Mouse (Mus musculus) embryonic facial prominence, embryonic 12.5 days (tissue): ENCODE data around the gene Ces2e. TPM values are rescaled to one million over a fixed set of nuclear protein-coding genes. Genes with fewer than 3 reads are reported as not detected.
"Not testable (repeated sequence)": the region's sequence is repeated elsewhere in the genome, so short reads cannot be mapped to it uniquely, and the experiment has no call there.

Experiments used
- ATAC-seq: fragments of 200-750 bp; cut with Nextera tagmentation; 2 replicates; pipeline ENCODE4 v1.8.0; 2017; ENCODE audit not compliant: insufficient number of reproducible peaks, insufficient read depth, low FRiP score, low TSS enrichment
- H3K27ac ChIP-seq: fragments of 300-500 bp; sonication (generic); 2 replicates; pipeline ENCODE4 v1.5.1; 2016; ENCODE audit warnings: mild to moderate bottlenecking
- H3K27me3 ChIP-seq: fragments of 300-500 bp; sonication (generic); 2 replicates; pipeline ENCODE4 v1.6.1; 2016; ENCODE audit warnings: mild to moderate bottlenecking, moderate library complexity
- H3K36me3 ChIP-seq: fragments of 300-500 bp; sonication (generic); 2 replicates; pipeline ENCODE4 v1.6.1; 2016; ENCODE audit warnings: mild to moderate bottlenecking
- H3K4me1 ChIP-seq: fragments of 300-500 bp; sonication (generic); 2 replicates; pipeline ENCODE4 v1.6.1; 2016
- H3K4me2 ChIP-seq: fragments of 300-500 bp; sonication (generic); replicated peaks from 2 replicates; pipeline ENCODE4 v1.6.1; 2016; ENCODE audit warnings: mild to moderate bottlenecking, moderate library complexity
- H3K4me3 ChIP-seq: fragments of 300-500 bp; sonication (generic); 2 replicates; pipeline ENCODE4 v1.5.1; 2016; ENCODE audit warnings: mild to moderate bottlenecking
- H3K9ac ChIP-seq: fragments of 300-500 bp; sonication (generic); 2 replicates; pipeline ENCODE4 v1.6.1; 2016; ENCODE audit warnings: mild to moderate bottlenecking, moderate library complexity
- H3K9me3 ChIP-seq: fragments of 300-500 bp; sonication (generic); 2 replicates; pipeline ENCODE4 v1.6.1; 2016; ENCODE audit warnings: mild to moderate bottlenecking, moderate library complexity
- WGBS: fragments of 180-500 bp; shearing (Covaris S2); methylation state at CpG from one replicate; pipeline ENCODE4 v1.1.7; 2016; 5-methylcytosine and 5-hydroxymethylcytosine counted together
- polyA plus RNA-seq: library from polyadenylated mRNA; unstranded; fragments of >200 nt; fragmentation: Nextera tagmentation; extraction: Ambion mirVana; gene quantifications from 2 replicates; pipeline ENCODE4 v1.2.1, GENCODE M21; 2016

Ces2e gene
- not detected in 2 replicates for polyA plus RNA-seq

DNA sequence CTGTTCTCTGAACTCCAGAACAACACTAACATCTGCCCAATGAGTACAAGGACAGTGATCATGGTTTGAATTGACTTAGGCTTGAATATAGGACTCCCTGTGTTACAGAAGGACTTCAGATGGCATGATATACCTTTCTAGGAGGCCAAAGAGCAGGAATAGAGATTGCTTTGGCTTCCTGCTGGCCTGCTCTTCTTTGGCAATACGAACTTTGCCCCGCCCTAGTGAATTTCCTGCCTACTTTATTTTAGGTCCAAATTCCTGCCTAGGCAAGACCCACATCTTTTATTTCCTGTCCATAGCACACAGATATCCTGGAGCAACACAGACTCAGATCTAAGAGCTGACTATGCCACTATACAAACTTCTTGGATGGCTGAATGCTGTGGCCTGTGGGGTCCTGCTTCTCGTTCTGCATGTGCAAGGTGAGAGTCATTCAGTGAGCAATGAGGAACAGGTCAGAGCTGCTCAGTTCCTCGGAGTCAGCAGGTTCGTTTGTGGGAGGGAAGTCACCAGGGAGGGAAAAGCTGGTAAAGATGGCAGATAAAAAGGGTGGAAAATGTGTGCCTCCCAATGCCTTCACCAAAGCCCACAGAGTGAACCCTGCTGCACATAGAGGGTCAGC is at the start of gene Ces2e:
Gene Ces2e, plus strand, starts transcription at position 289 of the 625 bp plus-strand sequence.
- Histone ChIP-seq H3K4me1 (no peaks in the 10 kb centered on the region), H3K9me3 (no peaks in the 10 kb centered on the region), H3K27me3 (no peaks in the 10 kb centered on the region), H3K36me3 (no peaks in the 10 kb centered on the region), H3K4me3 (no peak within 1 kb of the TSS), H3K9ac (no peak within 1 kb of the TSS), H3K4me2 (no peak within 1 kb of the TSS), H3K27ac (no peak within 1 kb of the TSS)
- ATAC-seq: no peak
- whole genome bisulfite sequencing: 72% methylated on average over 5 of the region's 5 CpGs

DNA sequence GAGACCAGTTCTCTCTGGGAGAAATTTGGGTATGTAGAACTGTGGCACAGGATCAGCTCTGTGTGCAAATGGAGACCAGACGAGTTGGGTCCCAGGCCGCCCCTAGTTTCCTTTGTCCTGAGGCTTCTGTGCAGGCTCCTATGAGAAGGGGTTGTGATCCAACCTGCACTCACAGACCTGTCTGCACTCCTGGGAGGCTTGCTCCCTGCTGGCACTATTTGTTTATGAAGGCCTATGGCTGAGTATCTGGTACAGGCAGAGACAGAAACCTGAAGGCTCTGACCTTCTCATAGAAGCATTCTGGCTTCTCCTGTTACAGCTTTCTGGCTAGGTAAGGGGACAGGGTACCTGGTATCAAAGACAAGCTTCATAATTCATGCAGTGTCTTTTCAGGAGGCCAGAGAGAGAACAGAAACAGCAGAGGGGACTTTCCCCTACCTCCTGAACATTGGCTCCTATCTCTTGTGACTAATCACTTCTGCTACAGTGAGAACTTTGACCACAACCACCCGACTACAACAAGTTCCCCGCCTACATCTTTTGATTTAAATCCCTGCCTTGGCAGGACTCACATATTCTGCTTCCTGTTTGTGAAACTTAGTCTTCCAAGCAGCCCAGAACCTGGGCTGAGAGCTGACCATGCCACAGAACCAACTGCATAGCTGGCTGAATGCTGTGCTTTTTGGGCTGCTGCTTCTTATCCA is 39.7 kb upstream of the Ces2e start:
- not testable (repeated sequence) for H3K36me3 ChIP-seq, H3K9me3 ChIP-seq, H3K4me2 ChIP-seq, H3K27ac ChIP-seq, H3K4me3 ChIP-seq, H3K27me3 ChIP-seq, H3K4me1 ChIP-seq, H3K9ac ChIP-seq, ATAC-seq
- WGBS: no CpG with 5 or more reads among the region's 4 CpGs

DNA sequence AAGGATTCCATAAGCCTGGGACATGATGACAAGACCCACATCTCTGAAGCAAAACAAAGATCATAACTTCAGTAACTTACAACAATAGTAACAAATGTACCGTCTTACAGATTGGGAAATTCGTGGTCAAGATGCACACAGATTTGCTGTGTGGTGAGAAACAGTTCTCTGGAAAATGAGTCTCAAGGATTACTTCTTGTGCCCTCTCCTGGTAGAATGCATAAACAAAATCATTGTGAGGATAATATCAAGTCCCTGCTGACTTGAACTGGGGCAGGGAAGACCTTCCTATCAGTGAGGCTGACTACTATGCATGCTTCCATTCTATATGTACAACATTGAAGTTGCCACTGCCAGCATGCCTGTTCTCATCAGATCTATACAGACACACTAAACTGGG is 24.3 kb upstream of the Ces2e start:
- no peak overlapping the region for H3K4me3 ChIP-seq
- no peaks in the 10 kb centered on the region for H3K9me3 ChIP-seq
- H3K27me3 ChIP-seq: no peaks in the 10 kb centered on the region
- no peak for ATAC-seq
- 87% methylated on average over 2 of the region's 2 CpGs for WGBS
- H3K4me2 ChIP-seq: no peak overlapping the region
- H3K4me1 ChIP-seq: no peaks in the 10 kb centered on the region
- H3K27ac ChIP-seq: no peak overlapping the region
- H3K9ac ChIP-seq: no peak overlapping the region
- no peaks in the 10 kb centered on the region for H3K36me3 ChIP-seq

DNA sequence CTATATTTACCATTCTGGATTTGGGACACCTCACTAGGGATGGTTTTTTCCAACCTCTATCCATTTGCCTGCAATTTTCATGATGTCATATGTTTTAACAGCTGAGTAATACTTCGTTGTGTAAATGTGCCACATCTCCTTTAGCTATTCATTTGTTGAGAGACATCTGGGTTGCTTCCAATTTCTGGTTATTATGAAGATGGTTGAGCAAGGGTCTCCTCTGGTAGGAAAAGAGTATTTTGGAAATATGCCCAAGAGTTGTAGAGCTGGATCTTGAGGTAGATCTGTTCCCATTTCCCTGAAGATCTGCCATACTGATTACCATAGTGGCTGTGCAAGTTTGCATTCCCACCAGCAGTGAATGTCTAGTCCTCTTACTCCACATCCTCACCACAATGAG is 18.9 kb upstream of the Ces2e start:
- no peak overlapping the region for H3K27ac ChIP-seq
- no peak for ATAC-seq
- H3K4me2 ChIP-seq: no peak overlapping the region
- H3K27me3 ChIP-seq: no peaks in the 10 kb centered on the region
- H3K9me3 ChIP-seq: no peaks in the 10 kb centered on the region
- no peak overlapping the region for H3K4me3 ChIP-seq
- H3K9ac ChIP-seq: no peak overlapping the region
- 62% methylated on average over 1 of the region's 1 CpGs for WGBS
- no peaks in the 10 kb centered on the region for H3K36me3 ChIP-seq
- no peaks in the 10 kb centered on the region for H3K4me1 ChIP-seq

DNA sequence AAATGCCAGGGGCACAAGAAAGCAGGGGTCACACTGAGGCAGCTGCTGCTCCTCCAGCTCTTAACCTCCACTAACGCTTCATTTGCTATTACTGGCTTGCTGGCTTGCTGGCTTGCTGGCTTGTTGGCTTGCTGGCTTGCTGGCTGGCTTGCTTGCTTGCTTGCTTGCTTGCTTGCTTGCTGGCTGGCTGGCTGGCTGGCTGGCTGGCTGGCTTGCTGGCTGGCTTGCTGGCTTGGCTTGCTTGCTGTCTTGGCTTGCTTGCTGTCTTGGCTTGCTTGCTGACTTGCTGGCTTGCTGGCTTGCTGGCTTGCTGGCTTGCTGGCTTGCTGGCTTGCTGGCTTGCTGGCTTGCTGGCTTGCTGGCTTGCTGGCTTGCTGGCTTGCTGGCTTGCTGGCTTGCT is 17.0 kb upstream of the Ces2e start:
- not testable (repeated sequence) for H3K4me2 ChIP-seq, H3K9me3 ChIP-seq, H3K9ac ChIP-seq, ATAC-seq, H3K36me3 ChIP-seq, H3K4me1 ChIP-seq, H3K4me3 ChIP-seq, H3K27ac ChIP-seq, H3K27me3 ChIP-seq
- 75% methylated on average over 1 of the region's 1 CpGs for WGBS

DNA sequence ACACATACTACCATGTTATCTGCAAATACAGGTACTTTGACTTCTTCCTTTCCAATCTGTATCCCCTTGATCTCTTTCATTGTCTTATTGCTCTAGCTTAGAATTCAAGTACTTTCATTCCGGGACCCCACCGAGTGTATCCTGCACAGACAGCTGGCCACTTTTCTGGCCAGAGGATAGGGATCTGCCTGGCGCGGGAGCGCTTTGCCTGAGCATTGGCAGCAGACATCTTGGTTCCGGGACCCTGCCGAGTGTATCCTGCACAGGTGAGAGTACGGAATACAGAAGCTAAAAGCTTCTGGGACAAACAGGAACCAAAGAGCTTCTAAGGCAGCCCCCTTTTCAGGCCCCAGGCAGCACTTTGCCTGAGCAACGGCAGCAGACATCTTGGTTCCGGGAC is 16.4 kb upstream of the Ces2e start:
- not testable (repeated sequence) for H3K27me3 ChIP-seq, H3K27ac ChIP-seq, ATAC-seq, H3K4me1 ChIP-seq, H3K9me3 ChIP-seq, H3K9ac ChIP-seq, H3K36me3 ChIP-seq, H3K4me2 ChIP-seq, H3K4me3 ChIP-seq
- WGBS: 94% methylated on average over 10 of the region's 10 CpGs

DNA sequence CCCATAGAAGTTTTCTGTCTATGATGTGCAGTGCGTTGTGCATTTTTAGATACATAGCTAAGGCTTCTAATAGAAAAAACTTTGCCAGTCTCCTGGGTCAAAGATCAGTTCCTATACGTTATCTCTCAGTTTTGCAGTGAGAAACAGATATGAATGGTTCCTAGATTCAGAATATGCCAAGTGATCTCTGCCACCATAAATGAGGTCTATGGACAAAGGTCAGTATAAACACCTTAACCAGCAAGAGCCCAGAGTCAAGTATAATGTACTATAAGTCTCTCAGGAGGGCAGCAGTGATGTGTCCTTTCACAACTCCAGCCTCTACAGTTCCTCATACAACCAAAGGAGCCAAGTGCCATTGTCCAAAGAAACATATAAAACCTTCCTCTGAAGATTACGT is 1.2 kb downstream of the Ces2e start:
- no peak overlapping the region for H3K9ac ChIP-seq
- H3K4me2 ChIP-seq: no peak overlapping the region
- no peak overlapping the region for H3K4me3 ChIP-seq
- H3K9me3 ChIP-seq: no peaks in the 10 kb centered on the region
- ATAC-seq: no peak
- H3K4me1 ChIP-seq: no peaks in the 10 kb centered on the region
- H3K36me3 ChIP-seq: no peaks in the 10 kb centered on the region
- 86% methylated on average over 3 of the region's 3 CpGs for WGBS
- no peaks in the 10 kb centered on the region for H3K27me3 ChIP-seq
- H3K27ac ChIP-seq: no peak overlapping the region

DNA sequence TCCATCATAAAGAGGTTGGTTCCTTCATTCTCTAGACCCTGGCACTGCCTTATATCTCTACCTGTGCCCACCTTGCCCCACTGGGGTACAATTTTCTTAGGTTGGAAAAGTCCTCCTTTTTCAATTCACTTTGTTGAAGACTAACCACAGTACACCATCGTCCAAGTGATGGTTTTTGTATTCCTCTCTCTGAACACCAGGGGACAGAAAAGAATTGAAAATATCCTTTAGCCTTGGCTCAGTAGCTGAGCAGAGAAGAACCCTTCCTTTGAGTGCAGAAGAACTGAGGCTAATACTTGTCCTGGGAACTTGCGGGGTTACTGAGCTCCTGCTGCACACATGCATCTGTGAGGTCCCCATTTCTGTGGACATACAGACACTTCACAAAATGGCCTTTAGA is 18.6 kb downstream of the Ces2e start:
- H3K9ac ChIP-seq: no peak overlapping the region
- WGBS: 77% methylated on average over 2 of the region's 2 CpGs
- H3K27ac ChIP-seq: no peak overlapping the region
- no peak overlapping the region for H3K4me3 ChIP-seq
- no peaks in the 10 kb centered on the region for H3K36me3 ChIP-seq
- no peak overlapping the region for H3K4me2 ChIP-seq
- ATAC-seq: no peak
- no peaks in the 10 kb centered on the region for H3K4me1 ChIP-seq
- H3K9me3 ChIP-seq: no peaks in the 10 kb centered on the region
- H3K27me3 ChIP-seq: no peaks in the 10 kb centered on the region

DNA sequence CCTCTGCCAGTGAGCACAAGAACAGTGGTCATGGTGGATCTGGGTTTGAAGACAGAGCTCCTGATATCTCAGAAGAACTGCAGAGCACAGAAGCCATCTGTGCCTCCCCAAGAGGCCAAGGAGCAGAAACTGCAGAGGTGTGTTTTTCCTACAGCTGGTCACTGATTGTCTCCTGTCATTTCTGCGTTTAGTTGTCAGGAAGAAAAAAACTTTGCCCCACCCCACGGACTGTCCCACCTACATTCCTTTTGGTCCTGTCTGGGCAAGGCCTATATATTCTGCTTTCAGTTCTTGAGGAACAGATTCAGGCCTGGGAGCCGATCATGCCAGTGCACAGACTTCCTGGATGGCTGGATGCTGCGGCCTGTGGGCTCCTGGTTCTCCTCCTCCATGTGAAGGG is 21.0 kb downstream of the Ces2e start, which contains the start of gene Ces2f:
Gene Ces2f, plus strand, starts transcription at position 301 of the 400 bp plus-strand sequence.
- no peak within 1 kb of the TSS for H3K4me2 ChIP-seq
- H3K36me3 ChIP-seq: no peaks in the 10 kb centered on the region
- H3K9me3 ChIP-seq: no peaks in the 10 kb centered on the region
- no peak within 1 kb of the TSS for H3K9ac ChIP-seq
- H3K27me3 ChIP-seq: no peaks in the 10 kb centered on the region
- no peak within 1 kb of the TSS for H3K27ac ChIP-seq
- no peaks in the 10 kb centered on the region for H3K4me1 ChIP-seq
- ATAC-seq: no peak
- 77% methylated on average over 4 of the region's 4 CpGs for WGBS
- no peak within 1 kb of the TSS for H3K4me3 ChIP-seq

DNA sequence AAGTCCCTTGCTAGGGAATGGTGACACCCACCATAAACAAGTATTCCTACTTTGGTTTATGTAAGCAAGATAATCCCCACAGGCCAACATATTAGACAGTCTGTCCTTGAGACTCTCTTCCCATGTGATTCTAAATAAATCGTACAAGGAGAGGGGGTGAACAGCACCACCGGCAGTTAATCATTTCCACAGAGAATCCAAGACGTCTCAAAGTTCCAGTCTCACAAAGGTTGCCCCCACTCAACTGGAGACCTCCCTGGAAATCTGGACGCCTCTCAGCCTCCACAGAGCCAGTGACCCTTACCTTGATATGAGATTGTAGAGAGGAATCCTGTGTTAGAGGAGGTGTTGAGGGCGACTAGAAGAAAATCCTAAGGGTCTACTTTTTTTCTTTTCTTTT is 23.0 kb downstream of the Ces2e start:
- H3K4me2 ChIP-seq: no peak overlapping the region
- H3K9ac ChIP-seq: no peak overlapping the region
- 85% methylated on average over 5 of the region's 5 CpGs for WGBS

DNA sequence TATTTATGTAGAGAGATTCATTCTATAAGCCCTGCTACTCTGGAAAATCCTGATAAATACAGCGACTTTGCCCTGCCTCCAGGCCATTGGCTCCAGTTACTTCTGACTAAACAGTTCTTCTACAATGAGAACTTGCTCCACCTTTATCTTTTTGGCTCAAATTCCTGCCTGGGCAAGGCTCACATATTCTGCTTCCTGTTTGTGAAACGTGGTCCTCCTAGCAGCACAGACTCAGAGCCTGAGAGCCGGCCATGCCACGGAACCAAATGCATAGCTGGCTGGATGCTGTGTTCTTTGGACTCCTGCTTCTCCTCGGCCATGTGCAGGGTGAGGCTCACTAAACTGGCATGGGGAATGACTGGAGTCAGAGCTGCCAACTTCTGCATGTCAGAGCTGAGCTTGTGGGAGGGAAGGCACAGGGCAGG is 35.5 kb downstream of the Ces2e start, which contains the start of gene Ces2g:
Gene Ces2g, plus strand, starts transcription at position 182 of the 425 bp plus-strand sequence.
- WGBS: 67% methylated on average over 5 of the region's 5 CpGs
- H3K9ac ChIP-seq: no peak within 1 kb of the TSS
- H3K4me3 ChIP-seq: no peak within 1 kb of the TSS
- H3K27me3 ChIP-seq: no peaks in the 10 kb centered on the region
- no peaks in the 10 kb centered on the region for H3K4me1 ChIP-seq
- no peaks in the 10 kb centered on the region for H3K9me3 ChIP-seq
- no peak for ATAC-seq
- H3K4me2 ChIP-seq: no peak within 1 kb of the TSS
- no peaks in the 10 kb centered on the region for H3K36me3 ChIP-seq
- no peak within 1 kb of the TSS for H3K27ac ChIP-seq

More for the DNA sequence above, 23.0 kb downstream of the Ces2e start:
- no peaks in the 10 kb centered on the region for H3K27me3 ChIP-seq
- no peaks in the 10 kb centered on the region for H3K9me3 ChIP-seq
- no peak overlapping the region for H3K27ac ChIP-seq
- H3K36me3 ChIP-seq: no peaks in the 10 kb centered on the region
- ATAC-seq: no peak
- no peaks in the 10 kb centered on the region for H3K4me1 ChIP-seq
- no peak overlapping the region for H3K4me3 ChIP-seq

DNA sequence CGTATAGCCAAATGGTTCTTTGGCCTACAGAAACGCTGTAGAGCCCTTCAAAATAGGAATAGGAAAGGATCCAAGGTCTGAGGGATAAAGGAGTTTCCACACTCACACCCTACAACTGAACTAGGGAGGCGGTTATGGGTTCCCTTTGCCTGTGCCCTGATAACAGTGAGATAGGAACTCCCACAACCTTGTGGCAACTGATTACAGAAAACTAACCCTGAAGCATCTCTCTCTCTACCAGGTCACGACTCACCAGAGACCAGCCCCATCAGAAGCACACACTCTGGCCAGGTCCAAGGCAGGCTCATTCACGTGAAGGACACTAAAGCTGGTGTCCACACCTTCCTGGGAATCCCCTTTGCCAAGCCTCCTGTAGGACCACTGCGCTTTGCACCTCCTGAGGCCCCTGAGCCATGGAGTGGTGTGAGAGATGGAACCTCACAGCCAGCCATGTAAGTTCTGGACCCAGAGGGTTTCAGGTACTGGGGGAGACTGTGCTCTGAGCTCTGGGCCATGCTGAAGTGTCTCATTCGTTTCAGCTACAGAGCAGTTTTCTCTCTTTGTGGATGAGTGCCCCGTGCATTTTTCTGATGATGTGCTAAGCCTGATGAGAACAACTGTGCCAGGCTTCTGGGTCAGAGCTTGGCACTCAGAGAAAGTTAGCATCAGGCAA is 36.3 kb downstream of the Ces2e start:
- 74% methylated on average over 8 of the region's 8 CpGs for WGBS
- Histone ChIP-seq H3K36me3 (no peaks in the 10 kb centered on the region), H3K4me2 (no peak overlapping the region), H3K9ac (no peak overlapping the region), H3K27me3 (no peaks in the 10 kb centered on the region), H3K9me3 (no peaks in the 10 kb centered on the region), H3K4me1 (no peaks in the 10 kb centered on the region), H3K27ac (no peak overlapping the region), H3K4me3 (no peak overlapping the region)
- ATAC-seq: no peak
